13 mouse cellular contexts compared by ENCODE assay signal in the genomic region with DNA sequence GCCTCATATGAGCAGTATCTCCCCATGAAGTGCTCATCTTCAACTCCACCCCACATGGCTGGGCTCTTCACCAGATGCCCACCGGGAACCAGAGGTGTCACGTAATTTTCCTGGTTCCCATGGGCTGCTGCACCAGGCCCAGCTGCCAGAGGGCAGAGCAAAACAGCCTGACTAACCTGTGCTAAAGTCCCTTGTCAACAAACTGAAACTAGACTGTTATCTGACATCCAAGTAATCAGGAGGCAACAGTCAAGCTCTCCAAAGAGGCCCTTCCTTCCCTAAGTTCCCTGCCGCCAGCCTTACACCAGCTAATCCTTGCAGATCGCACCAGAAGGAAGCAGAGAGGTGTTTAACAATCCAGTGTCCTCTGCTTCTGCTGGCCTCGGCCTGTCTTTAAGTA. TPM values are rescaled to one million over a fixed set of nuclear protein-coding genes. Genes with fewer than 3 reads are reported as not detected.
DNase-seq lines count a peak whose midpoint lies in the region; ATAC-seq and TF ChIP-seq lines count a peak whose summit lies in the region.
"Had no signal": no experiment of that assay in that cellular context is flagged by ENCODE, and none has a peak within 500 bp of the region (broad histone marks: within the 10 kb centered on the region; RNA-seq: fewer than 3 reads in every experiment).

No protein-coding gene starts in this region.

- no peaks in the 10 kb centered on the region for H3K27me3 ChIP-seq in heart, postnatal 0 days (ENCODE audit: control insufficient read depth, insufficient read depth, low read length)
- no peaks in the 10 kb centered on the region for H3K27me3 ChIP-seq in embryonic facial prominence, embryonic 13.5 days
- no peaks in the 10 kb centered on the region for H3K27me3 ChIP-seq in liver, adult 2 months (ENCODE audit: control insufficient read depth, insufficient read depth, low read length)
- no peaks in the 10 kb centered on the region for H3K27me3 ChIP-seq in stomach, embryonic 16.5 days (ENCODE audit: control insufficient read depth, insufficient read depth, low read length)

- H3K4me2 ChIP-seq in heart, postnatal 0 days (ENCODE audit: low read depth, low read length) = no peak overlapping the region
- H3K4me2 ChIP-seq in embryonic facial prominence, embryonic 13.5 days = no peak overlapping the region
- H3K4me2 ChIP-seq in stomach, embryonic 16.5 days (ENCODE audit: low read depth, low read length) = no peak overlapping the region

- no peak for TF ChIP-seq POLR2A in liver, adult 2 months (IDR thresholded peaks at IDR 0.05; ENCODE audit: extremely low read depth, insufficient read depth, low read length)

- no peak for TF ChIP-seq EP300 in heart, postnatal 0 days (IDR thresholded peaks at IDR 0.05; ENCODE audit: low read depth)

- peaks cover 42% of the 10 kb centered on the region for H3K4me1 ChIP-seq in heart, postnatal 0 days (ENCODE audit: control insufficient read depth, insufficient read depth)
- peaks cover 11% of the 10 kb centered on the region; the same call in 1 of the 2 replicates for H3K4me1 ChIP-seq in embryonic facial prominence, embryonic 13.5 days
- H3K4me1 ChIP-seq in liver, adult 2 months (ENCODE audit: control insufficient read depth, insufficient read depth, low read length) = peaks cover 17% of the 10 kb centered on the region
- peaks cover 14% of the 10 kb centered on the region for H3K4me1 ChIP-seq in stomach, embryonic 16.5 days (ENCODE audit: control insufficient read depth, insufficient read depth, low read length)

- peak overlapping the region; percentile 23; the same call in 1 of the 2 replicates for H3K27ac ChIP-seq in heart, postnatal 0 days (ENCODE audit: low read depth)
- no peak overlapping the region for H3K27ac ChIP-seq in embryonic facial prominence, embryonic 13.5 days
- peak overlapping the region; percentile 53 for H3K27ac ChIP-seq in liver, adult 2 months (replicated peaks; ENCODE audit: insufficient read depth, low read depth, low read length)
- H3K27ac ChIP-seq in stomach, embryonic 16.5 days (ENCODE audit: low read length) = 0 out of 2 replicates have a peak overlapping the region, but pooled peaks have one; percentile 18
- H3K27ac ChIP-seq: macrophage had no signal

- 0 out of 2 replicates have a peak overlapping the region, but pooled peaks have one; percentile 1 for H3K9ac ChIP-seq in heart, postnatal 0 days (replicated peaks; ENCODE audit: low read depth, low read length)
- 0 out of 2 replicates have a peak overlapping the region, but pooled peaks have one; percentile 6 for H3K9ac ChIP-seq in embryonic facial prominence, embryonic 13.5 days
- peak overlapping the region; percentile 15; the same call in 1 of the 2 replicates for H3K9ac ChIP-seq in liver, adult 2 months (ENCODE audit: low read depth, low read length)
- no peak overlapping the region for H3K9ac ChIP-seq in stomach, embryonic 16.5 days (ENCODE audit: low read length)

- no peak overlapping the region for H3K4me3 ChIP-seq in heart, postnatal 0 days (ENCODE audit: low read depth, low read length)
- no peak overlapping the region for H3K4me3 ChIP-seq in embryonic facial prominence, embryonic 13.5 days
- no peak overlapping the region for H3K4me3 ChIP-seq in liver, adult 2 months (ENCODE audit: insufficient read depth, low read depth, low read length)
- no peak overlapping the region for H3K4me3 ChIP-seq in stomach, embryonic 16.5 days (replicated peaks; ENCODE audit: low read length)

- 55% methylated on average over 5 of the region's 5 CpGs for WGBS in heart, postnatal 0 days
- WGBS in embryonic facial prominence, embryonic 13.5 days = 71% methylated on average over 5 of the region's 5 CpGs
- WGBS in liver, adult 2 months = 67% methylated on average over 5 of the region's 5 CpGs
- 63% methylated on average over 5 of the region's 5 CpGs for WGBS in stomach, embryonic 16.5 days

- H3K9me3 ChIP-seq in heart, postnatal 0 days (replicated peaks; ENCODE audit: control insufficient read depth, low read length) = no peaks in the 10 kb centered on the region
- no peaks in the 10 kb centered on the region for H3K9me3 ChIP-seq in embryonic facial prominence, embryonic 13.5 days
- no peaks in the 10 kb centered on the region for H3K9me3 ChIP-seq in stomach, embryonic 16.5 days (replicated peaks; ENCODE audit: control insufficient read depth, low read length)

- no peak for ATAC-seq in heart, postnatal 0 days (ENCODE audit: insufficient read depth, low read depth)
- ATAC-seq in embryonic facial prominence, embryonic 13.5 days (ENCODE audit: insufficient number of reproducible peaks, insufficient read depth, low FRiP score, low TSS enrichment, low read depth) = no peak
- no peak for ATAC-seq in stomach, embryonic 16.5 days (ENCODE audit: insufficient read depth, low FRiP score)
- no peak for ATAC-seq in CD4-positive, CD25-positive, alpha-beta regulatory T cell, adult 4 months

- peaks cover under 1% of the 10 kb centered on the region; the same call in 1 of the 2 replicates for H3K79me2 ChIP-seq in liver, adult 2 months (ENCODE audit: control insufficient read depth, insufficient read depth, low read length)

- no peaks in the 10 kb centered on the region for H3K36me3 ChIP-seq in heart, postnatal 0 days (replicated peaks; ENCODE audit: control insufficient read depth, insufficient read depth, low read length)
- H3K36me3 ChIP-seq in embryonic facial prominence, embryonic 13.5 days = no peaks in the 10 kb centered on the region
- no peaks in the 10 kb centered on the region for H3K36me3 ChIP-seq in liver, adult 2 months (ENCODE audit: control insufficient read depth, insufficient read depth, low read length)
- H3K36me3 ChIP-seq in stomach, embryonic 16.5 days (ENCODE audit: control insufficient read depth, insufficient read depth, low read length) = no peaks in the 10 kb centered on the region

- no peak for TF ChIP-seq CTCF in heart, postnatal 0 days (IDR thresholded peaks at IDR 0.05; ENCODE audit: low read depth)
- TF ChIP-seq CTCF in liver, adult 2 months (IDR thresholded peaks at IDR 0.05; ENCODE audit: low read depth, low read length) = peak; percentile 32; the same call in 1 of the 2 replicates

- no peak for DNase-seq in heart, postnatal 0 days (ENCODE audit: low spot score)
- DNase-seq in heart, postnatal 4 days = no peak
- DNase-seq in liver, adult 2 months (ENCODE audit: extremely low read depth, low read depth, low spot score) = peak; percentile 52
- DNase-seq in lung, postnatal 14 days = no peak
- DNase-seq: adrenal gland, adult 8-10 months; heart, adult 11 months; kidney, postnatal 10 days; right cerebral cortex, postnatal 4 days; thymus, postnatal 4 days had no signal

RNA-seq across cellular contexts. Expression of gene Insig1, which starts 4.9 kb away (rescaled TPM):
- total RNA-seq in heart, postnatal 0 days (2014; rRNA removed; ENCODE audit: low replicate concordance) = 49.9 and 57.2 TPM in 2 replicates
- polyA plus RNA-seq in heart, postnatal 0 days (2015; fragmentation: Nextera tagmentation; extraction: Ambion mirVana) = 20.9 and 22.6 TPM in 2 replicates
- 10 to 100 TPM; 53.3 to 54.0 TPM for total RNA-seq in heart, postnatal 4 days (2021)
- polyA plus RNA-seq in embryonic facial prominence, embryonic 13.5 days (2015; fragmentation: Nextera tagmentation; extraction: Ambion mirVana) = 45.2 and 45.9 TPM in 2 replicates
- 566 and 594 TPM in 2 replicates for total RNA-seq in liver, adult 2 months (2014; rRNA removed)
- 465 and 525 TPM in 2 replicates for polyA plus RNA-seq in liver, adult 2 months (2012; rRNA removed)
- polyA plus RNA-seq in stomach, embryonic 16.5 days (2015; fragmentation: Nextera tagmentation; extraction: Ambion mirVana) = 102 and 103 TPM in 2 replicates
- polyA plus RNA-seq in CD4-positive, CD25-positive, alpha-beta regulatory T cell, adult 4 months (2017; shearing (Covaris generic)) = 10 to 100 TPM; 28.0 to 32.8 TPM
